Mouse (Mus musculus): ENCODE data around the gene Tob2. TPM values are rescaled to one million over a fixed set of nuclear protein-coding genes. Genes with fewer than 3 reads are reported as not detected.

Gene Tob2
- 44.3 and 48.5 TPM in 2 replicates for total RNA-seq (2017)

DNA sequence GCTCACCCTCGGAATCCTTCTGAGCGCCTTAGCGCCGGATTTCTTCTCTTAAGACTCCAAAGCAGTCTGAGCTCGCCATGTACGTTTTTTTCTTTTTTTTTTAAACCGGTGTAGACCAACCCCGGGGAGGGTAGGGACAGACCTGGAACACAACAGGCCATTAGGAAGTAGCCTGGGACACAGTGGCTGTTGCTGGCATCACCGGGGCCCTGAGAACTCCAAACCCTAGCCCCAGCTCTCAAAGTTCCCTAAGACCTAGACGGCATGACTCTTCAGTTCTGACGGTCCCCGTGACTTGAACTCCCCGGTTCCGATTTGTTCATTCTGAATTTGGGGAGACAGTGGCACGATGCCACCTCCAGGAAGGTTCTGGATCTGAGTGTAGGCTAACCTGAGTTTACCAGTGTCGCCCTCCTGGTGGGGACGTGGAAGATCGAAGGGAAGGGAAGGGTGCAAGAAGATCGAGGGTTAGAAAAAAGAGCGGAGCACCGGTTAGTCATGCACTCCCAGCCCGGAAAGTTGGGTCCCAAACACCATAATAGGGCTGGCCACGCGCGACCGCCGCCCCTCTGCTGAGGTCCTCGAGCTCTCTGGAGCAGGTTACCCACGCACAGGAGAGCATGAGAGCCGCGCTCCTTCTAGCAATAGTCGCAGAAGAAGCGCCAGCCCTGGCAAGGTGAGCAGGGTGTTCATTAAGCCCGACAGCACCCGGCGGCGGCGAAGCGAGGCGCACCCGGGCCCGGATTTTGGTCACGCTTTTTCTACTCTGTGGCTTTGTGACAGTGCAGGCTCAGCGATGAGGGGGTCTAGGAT lies at the start of gene Tob2:
Tob2 (minus strand) TSS at position 280 of the 813 bp plus-strand sequence.
- ATAC-seq (ENCODE audit: extremely low read depth, insufficient number of reproducible peaks, low FRiP score, poor library complexity, severe bottlenecking), result no peak

GRCm38 (mm10) chr15:81907953-81908352 lies 49.4 kb upstream of the Tob2 start:
- ATAC-seq (ENCODE audit: extremely low read depth, insufficient number of reproducible peaks, low FRiP score, poor library complexity, severe bottlenecking), result no peak

- peak; percentile 40; the same call in 1 of the 2 replicates for ATAC-seq (ENCODE audit: extremely low read depth, insufficient number of reproducible peaks, low FRiP score, poor library complexity, severe bottlenecking)
Measured at GRCm38 (mm10) chr15:81904939-81905338, 46.3 kb upstream of the Tob2 start.

DNA sequence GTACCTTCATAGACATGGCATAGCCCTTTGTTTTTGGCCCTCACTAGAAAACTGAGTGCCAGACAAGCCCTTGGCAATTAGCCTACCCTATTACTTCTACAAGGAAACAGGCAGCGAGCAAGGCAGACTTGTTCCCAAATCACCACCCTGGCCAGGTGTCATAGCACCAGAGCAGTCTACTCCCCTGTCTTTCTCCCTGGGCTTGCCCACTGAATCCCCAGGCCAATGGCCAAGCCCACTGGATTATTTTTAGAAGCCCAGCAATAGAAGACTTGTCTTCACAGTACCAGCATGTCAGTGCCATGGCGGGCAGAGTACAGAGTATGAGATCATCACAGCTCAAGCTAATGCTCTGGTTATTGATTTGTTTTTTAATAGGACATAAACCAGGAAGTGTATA lies 40.2 kb upstream of the Tob2 start:
- ATAC-seq (ENCODE audit: extremely low read depth, insufficient number of reproducible peaks, low FRiP score, poor library complexity, severe bottlenecking), result no peak

GRCm38 (mm10) chr15:81897607-81898285 lies 39.1 kb upstream of the Tob2 start:
- ATAC-seq (ENCODE audit: extremely low read depth, insufficient number of reproducible peaks, low FRiP score, poor library complexity, severe bottlenecking), result no peak

GRCm38 (mm10) chr15:81896407-81896806 lies 37.8 kb upstream of the Tob2 start:
- ATAC-seq (ENCODE audit: extremely low read depth, insufficient number of reproducible peaks, low FRiP score, poor library complexity, severe bottlenecking), result no peak

- no peak for ATAC-seq (ENCODE audit: extremely low read depth, insufficient number of reproducible peaks, low FRiP score, poor library complexity, severe bottlenecking)
Measured at GRCm38 (mm10) chr15:81894002-81894401, 35.4 kb upstream of the Tob2 start.

DNA sequence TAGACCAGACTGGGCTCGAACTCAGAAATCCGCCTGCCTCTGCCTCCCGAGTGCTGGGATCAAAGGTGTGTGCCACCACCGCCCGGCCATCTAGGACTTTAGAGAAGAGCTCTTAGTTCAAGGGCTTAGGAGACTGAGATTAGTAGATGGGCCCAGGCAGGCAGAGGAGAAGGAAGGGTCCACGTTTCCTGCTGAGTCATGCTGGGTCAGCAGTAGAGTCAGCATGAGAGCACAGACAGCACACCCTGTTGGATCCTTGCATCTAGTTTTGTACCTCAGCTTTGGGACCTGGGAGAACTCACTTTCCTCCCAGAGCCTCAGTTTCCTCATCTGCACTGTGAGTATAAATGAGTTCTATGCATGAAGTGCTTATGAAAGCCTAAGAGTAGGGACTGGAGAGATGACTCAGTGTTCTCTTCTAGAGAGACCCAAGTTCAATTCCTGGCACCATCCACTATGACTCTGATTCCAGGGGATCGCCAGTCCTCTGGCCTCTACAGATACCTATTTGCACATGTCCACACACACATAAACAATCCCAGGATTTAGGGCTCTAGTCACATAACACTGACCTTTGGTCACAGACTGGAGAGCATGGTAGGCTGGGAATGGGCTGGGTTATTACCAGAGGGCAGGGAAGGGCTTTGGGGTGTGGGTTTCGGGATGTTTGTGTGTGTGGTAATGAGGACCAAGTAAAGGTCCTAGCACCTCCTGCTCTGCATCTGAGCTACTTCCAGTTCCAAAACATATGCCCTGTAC lies 33.4 kb upstream of the Tob2 start:
- ATAC-seq (ENCODE audit: extremely low read depth, insufficient number of reproducible peaks, low FRiP score, poor library complexity, severe bottlenecking), result no peak

GRCm38 (mm10) chr15:81891140-81891802 lies 32.7 kb upstream of the Tob2 start:
- ATAC-seq (ENCODE audit: extremely low read depth, insufficient number of reproducible peaks, low FRiP score, poor library complexity, severe bottlenecking), result no peak

DNA sequence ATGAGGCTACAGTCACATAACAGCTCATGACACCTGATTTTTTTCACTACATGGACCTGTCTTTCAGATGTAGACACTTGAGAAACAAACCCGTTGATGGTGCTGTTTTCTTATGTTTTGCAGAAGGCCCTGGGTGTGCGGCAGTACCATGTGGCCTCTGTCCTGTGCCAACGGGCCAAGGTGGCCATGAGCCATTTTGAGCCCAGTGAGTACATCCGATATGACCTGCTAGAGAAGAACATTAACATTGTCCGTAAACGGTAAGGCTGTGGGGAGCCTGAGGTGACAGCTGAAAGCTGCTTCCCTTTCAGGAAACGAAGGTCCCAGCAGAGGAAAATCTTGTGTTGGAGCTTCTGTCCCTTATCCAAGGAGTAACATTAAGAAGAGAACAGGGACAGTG lies 30.6 kb upstream of the Tob2 start:
- ATAC-seq (ENCODE audit: extremely low read depth, insufficient number of reproducible peaks, low FRiP score, poor library complexity, severe bottlenecking), result no peak

DNA sequence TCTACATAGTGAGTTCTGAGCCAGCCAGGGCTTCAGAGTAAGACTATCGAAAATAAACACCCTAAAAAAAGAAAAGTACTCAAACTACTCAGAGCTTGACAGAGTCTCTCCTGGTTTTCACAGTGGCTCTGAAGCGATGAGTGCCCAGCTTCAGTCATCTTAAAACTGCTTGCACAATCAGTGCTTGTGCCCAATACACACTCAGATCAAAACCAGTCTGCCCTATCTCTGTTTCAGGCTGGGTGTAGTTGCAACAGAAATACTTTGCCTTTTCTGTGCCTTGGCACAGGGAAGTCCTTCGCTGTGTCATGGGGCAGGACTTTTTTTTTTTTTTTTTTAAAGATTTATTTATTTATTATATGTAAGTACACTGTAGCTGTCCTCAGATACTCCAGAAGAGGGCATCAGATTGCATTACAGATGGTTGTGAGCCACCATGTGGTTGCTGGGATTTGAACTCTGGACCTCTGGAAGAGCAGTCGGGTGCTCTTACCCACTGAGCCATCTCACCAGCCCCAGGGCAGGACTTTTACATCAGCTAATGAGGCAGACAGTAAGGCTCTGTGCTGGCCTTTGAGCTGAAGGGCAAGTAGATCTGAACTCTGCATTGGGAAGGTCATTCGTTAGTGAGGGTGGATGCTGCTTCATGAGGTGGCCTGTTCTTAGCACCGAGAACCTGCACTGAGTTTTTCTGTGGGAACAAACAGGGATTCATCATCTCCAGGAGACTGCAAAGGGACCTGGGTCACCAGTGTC lies 28.4 kb upstream of the Tob2 start:
- ATAC-seq (ENCODE audit: extremely low read depth, insufficient number of reproducible peaks, low FRiP score, poor library complexity, severe bottlenecking), result no peak

DNA sequence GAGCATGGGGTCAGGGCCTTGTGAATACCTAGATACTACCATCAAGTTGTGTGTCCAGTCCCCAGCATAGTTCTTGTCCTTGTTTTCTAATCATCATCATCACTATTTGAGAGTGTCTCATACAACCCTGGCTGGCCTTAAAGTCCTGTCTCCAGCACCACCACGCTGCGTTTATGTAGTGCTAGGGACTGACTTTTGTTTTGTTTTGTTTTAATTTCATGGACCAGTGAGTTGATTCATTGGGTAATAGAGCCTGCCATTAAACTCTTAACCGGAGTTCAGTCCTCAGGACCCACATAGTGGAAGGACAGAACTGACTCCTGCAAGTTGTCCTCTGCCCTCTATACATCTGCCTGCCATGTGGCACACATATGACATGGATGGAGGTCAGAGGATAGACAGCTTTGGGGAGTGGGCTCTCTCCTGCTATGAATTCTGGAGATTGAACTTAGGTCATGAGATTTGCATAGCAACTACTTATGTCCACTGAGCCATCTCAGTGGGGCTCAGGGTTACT lies 26.9 kb upstream of the Tob2 start:
- no peak for ATAC-seq (ENCODE audit: extremely low read depth, insufficient number of reproducible peaks, low FRiP score, poor library complexity, severe bottlenecking)

GRCm38 (mm10) chr15:81882348-81882747 lies 23.8 kb upstream of the Tob2 start:
- no peak for ATAC-seq (ENCODE audit: extremely low read depth, insufficient number of reproducible peaks, low FRiP score, poor library complexity, severe bottlenecking)

- no peak for ATAC-seq (ENCODE audit: extremely low read depth, insufficient number of reproducible peaks, low FRiP score, poor library complexity, severe bottlenecking)
Measured at GRCm38 (mm10) chr15:81879531-81880401, 21.2 kb upstream of the Tob2 start.

GRCm38 (mm10) chr15:81872262-81873136 lies 13.9 kb upstream of the Tob2 start, which contains the start of gene Aco2:
Gene Aco2 (plus strand): TSS chr15:81872309.
- ATAC-seq (ENCODE audit: extremely low read depth, insufficient number of reproducible peaks, low FRiP score, poor library complexity, severe bottlenecking), result peak; percentile 91

- ATAC-seq (ENCODE audit: extremely low read depth, insufficient number of reproducible peaks, low FRiP score, poor library complexity, severe bottlenecking), result peak; percentile 80
Measured at GRCm38 (mm10) chr15:81871604-81872261, 13.1 kb upstream of the Tob2 start, which contains the start of gene Phf5a. Gene Phf5a (minus strand): TSS chr15:81871911.
